Mouse (Mus musculus) lung, postnatal 0 days (tissue): ENCODE data around the gene Grin2b.

Source experiments
- CTCF ChIP-seq: IDR thresholded peaks from 2 replicates; pipeline ENCODE4 v1.5.1; 2016; ENCODE audit warnings: antibody characterized with exemption, mild to moderate bottlenecking
- EP300 ChIP-seq: IDR thresholded peaks from 2 replicates; pipeline ENCODE4 v1.6.1; 2016; ENCODE audit warnings: antibody characterized with exemption, mild to moderate bottlenecking, control low read depth

DNA sequence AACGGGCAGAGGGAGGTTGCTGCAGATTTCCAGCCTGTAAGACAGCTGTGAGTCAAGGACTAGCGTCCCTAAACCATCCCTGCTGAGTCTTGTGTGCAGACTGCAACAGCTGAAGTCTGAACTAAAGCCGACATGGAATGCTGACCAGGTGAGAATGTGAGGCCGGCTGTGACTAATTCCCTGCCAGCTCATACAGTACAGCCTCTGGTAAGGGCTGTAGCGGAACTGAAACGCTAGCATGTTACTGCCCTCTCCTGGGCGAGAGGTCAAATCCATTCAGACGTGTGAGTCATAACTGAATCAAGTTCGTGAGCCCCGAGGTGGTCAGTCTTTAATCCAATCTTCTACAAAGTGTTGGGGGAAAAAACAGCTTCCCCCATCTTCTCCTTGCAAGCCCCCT, 42.9 kb downstream of the Grin2b start:
- TF ChIP-seq EP300: no peak
- peak; percentile 67 for TF ChIP-seq CTCF
